Mouse (Mus musculus) intestine, postnatal 0 days (tissue): Measurements from ENCODE around the gene Btnl6. TPM values are rescaled to one million over a fixed set of nuclear protein-coding genes. Genes with fewer than 3 reads are reported as not detected.
"Not testable (repeated sequence)": the region's sequence is repeated elsewhere in the genome, so short reads cannot be mapped to it uniquely, and the experiment has no call there.

Experiments
- ATAC-seq: fragments of 200-750 bp; cut with Nextera tagmentation; 2 replicates; pipeline ENCODE4 v1.8.0; 2017; ENCODE audit warnings: mild to moderate bottlenecking, moderate TSS enrichment, moderate library complexity
- H3K27ac ChIP-seq: fragments of 300-500 bp; sonication (generic); 2 replicates; pipeline ENCODE4 v1.5.1; 2014; ENCODE audit warnings: mild to moderate bottlenecking, low read depth, low read length, moderate library complexity
- H3K27me3 ChIP-seq: fragments of 300-500 bp; sonication (generic); replicated peaks from 2 replicates; pipeline ENCODE4 v1.6.1; 2014; ENCODE audit warnings: low read length, mixed read lengths; ENCODE audit not compliant: control insufficient read depth, insufficient read depth
- H3K36me3 ChIP-seq: fragments of 300-500 bp; sonication (generic); 2 replicates; pipeline ENCODE4 v1.6.1; 2014; ENCODE audit warnings: mild to moderate bottlenecking, moderate library complexity; ENCODE audit not compliant: control insufficient read depth, insufficient read depth
- H3K4me1 ChIP-seq: fragments of 300-500 bp; sonication (generic); replicated peaks from 2 replicates; pipeline ENCODE4 v1.6.1; 2014; ENCODE audit warnings: antibody characterized with exemption, low read length, mixed read lengths; ENCODE audit not compliant: control insufficient read depth, insufficient read depth
- H3K4me2 ChIP-seq: fragments of 300-500 bp; sonication (generic); replicated peaks from 2 replicates; pipeline ENCODE4 v1.6.1; 2014; ENCODE audit warnings: low read depth, mild to moderate bottlenecking, moderate library complexity
- H3K4me3 ChIP-seq: fragments of 300-500 bp; sonication (generic); 2 replicates; pipeline ENCODE4 v1.5.1; 2014; ENCODE audit warnings: low read depth, low read length
- H3K9ac ChIP-seq: fragments of 300-500 bp; sonication (generic); 2 replicates; pipeline ENCODE4 v1.6.1; 2014; ENCODE audit warnings: mild to moderate bottlenecking, low read depth, low read length
- H3K9me3 ChIP-seq: fragments of 300-500 bp; sonication (generic); 2 replicates; pipeline ENCODE4 v1.6.1; 2016; ENCODE audit warnings: mixed run types; ENCODE audit not compliant: control insufficient read depth
- CTCF ChIP-seq: sonication (generic); IDR thresholded peaks from 2 replicates; pipeline ENCODE4 v1.5.1; 2016; ENCODE audit warnings: low read depth, mild to moderate bottlenecking, control low read depth, antibody characterized with exemption, moderate library complexity
- WGBS: fragments of 180-500 bp; shearing (Covaris S2); extraction: QIAGEN DNeasy Blood & Tissue Kit; methylation state at CpG from one replicate; pipeline ENCODE4 v1.1.7; 2014; 5-methylcytosine and 5-hydroxymethylcytosine counted together
- polyA plus RNA-seq: library from polyadenylated mRNA; unstranded; fragments of >200 nt; fragmentation: Nextera tagmentation; extraction: Ambion mirVana; gene quantifications from 2 replicates; pipeline ENCODE4 v1.2.1, GENCODE M21; 2015

Btnl6 gene
- polyA plus RNA-seq, 1 experiment from 2014 or later = 85.8 TPM

DNA sequence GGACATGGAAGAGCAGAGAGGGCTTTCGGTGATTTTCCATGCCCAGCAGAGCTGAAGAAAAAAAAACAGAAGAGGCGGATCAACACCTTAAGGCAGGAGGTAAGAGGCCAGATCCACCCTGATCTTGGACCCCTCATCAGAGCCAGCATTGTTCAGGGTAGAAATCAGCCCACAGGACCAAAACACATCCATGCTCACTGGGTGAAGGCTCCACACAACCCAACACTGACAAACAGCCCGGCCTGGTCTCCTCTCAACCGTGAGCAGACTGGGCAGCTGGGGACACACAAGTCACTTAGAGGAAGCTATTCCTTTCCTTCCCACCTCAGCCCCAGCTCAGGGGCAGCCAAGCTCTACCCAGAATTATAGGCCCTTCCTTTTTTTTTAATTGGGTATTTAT lies 30.4 kb upstream of the Btnl6 start:
- ATAC-seq = no peak
- 95% methylated on average over 4 of the region's 4 CpGs for WGBS
- no peak for TF ChIP-seq CTCF

DNA sequence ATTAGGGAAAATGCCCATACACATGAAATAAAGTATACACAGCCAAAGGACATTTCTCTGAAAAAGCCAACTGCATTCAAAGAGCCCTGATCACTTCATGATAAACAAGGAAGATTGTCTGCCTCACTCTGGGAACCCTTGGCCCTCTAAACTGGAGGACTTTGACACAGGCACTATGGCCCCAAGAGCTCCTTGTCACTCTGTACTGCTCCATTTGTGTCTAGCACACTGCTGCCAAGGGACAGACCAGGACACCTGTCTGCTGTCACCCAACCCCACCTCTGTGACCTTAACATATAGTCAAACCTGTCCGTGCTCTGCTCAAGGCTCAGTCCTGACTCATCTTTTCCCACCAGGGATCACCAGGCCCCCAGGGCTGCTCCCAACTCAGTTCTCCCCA lies 29.6 kb upstream of the Btnl6 start:
- TF ChIP-seq CTCF = no peak
- Histone ChIP-seq H3K4me2 (peak overlapping the region; percentile 37; the same call in 1 of the 2 replicates), H3K27ac (peak overlapping the region; percentile 57; the same call in 1 of the 2 replicates), H3K4me3 (no peak overlapping the region), H3K9me3 (no peaks in the 10 kb centered on the region), H3K36me3 (no peaks in the 10 kb centered on the region), H3K27me3 (no peaks in the 10 kb centered on the region), H3K4me1 (no peaks in the 10 kb centered on the region; the same call in 1 of the 2 replicates), H3K9ac (no peak overlapping the region)
- 53% methylated on average over 1 of the region's 1 CpGs for WGBS
- ATAC-seq = peak; percentile 77

More for the DNA sequence above, 30.4 kb upstream of the Btnl6 start:
- H3K4me3 ChIP-seq = no peak overlapping the region
- H3K9me3 ChIP-seq = no peaks in the 10 kb centered on the region
- H3K27me3 ChIP-seq = no peaks in the 10 kb centered on the region
- peak overlapping the region; percentile 37; the same call in 1 of the 2 replicates for H3K4me2 ChIP-seq
- no peaks in the 10 kb centered on the region; the same call in 1 of the 2 replicates for H3K4me1 ChIP-seq
- no peaks in the 10 kb centered on the region for H3K36me3 ChIP-seq
- H3K9ac ChIP-seq = no peak overlapping the region
- peak overlapping the region; percentile 57; the same call in 1 of the 2 replicates for H3K27ac ChIP-seq

GRCm38 (mm10) chr17:34543567-34543966 lies 26.4 kb upstream of the Btnl6 start:
- not testable (repeated sequence) for H3K4me3 ChIP-seq, H3K27me3 ChIP-seq, H3K9ac ChIP-seq, H3K27ac ChIP-seq, H3K4me1 ChIP-seq, H3K9me3 ChIP-seq, H3K4me2 ChIP-seq, ATAC-seq, H3K36me3 ChIP-seq
- WGBS = 94% methylated on average over 12 of the region's 13 CpGs

GRCm38 (mm10) chr17:34532671-34533070 lies 15.5 kb upstream of the Btnl6 start:
- 83% methylated on average over 3 of the region's 3 CpGs for WGBS
- ATAC-seq = no peak
- H3K9ac ChIP-seq = no peak overlapping the region

DNA sequence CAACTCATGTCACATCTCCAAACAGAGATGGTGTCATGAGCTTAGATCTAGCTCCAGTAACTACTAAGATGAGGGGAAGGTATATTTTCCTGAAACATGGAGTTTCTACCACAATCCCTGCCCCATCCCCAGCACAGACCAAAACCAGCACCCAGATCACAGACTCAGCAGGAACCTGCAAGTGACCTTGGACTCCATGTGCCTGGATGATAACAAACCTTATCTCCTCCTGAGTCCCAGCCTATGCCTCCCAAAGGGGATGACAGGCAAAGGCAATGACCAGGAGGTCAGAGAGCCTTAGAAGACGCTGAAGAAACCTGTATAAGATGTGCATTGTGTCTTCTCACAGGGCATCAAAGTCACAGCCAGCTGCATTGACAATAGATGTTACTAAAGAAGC lies 1.8 kb upstream of the Btnl6 start:
- ATAC-seq = peak; percentile 88
- H3K27me3 ChIP-seq = no peaks in the 10 kb centered on the region
- TF ChIP-seq CTCF = no peak
- H3K9ac ChIP-seq = no peak overlapping the region
- WGBS = 20% methylated on average over 1 of the region's 1 CpGs
- H3K9me3 ChIP-seq = no peaks in the 10 kb centered on the region
- H3K36me3 ChIP-seq = peaks cover 10% of the 10 kb centered on the region; the same call in 1 of the 2 replicates
- H3K4me2 ChIP-seq = no peak overlapping the region
- no peaks in the 10 kb centered on the region for H3K4me1 ChIP-seq
- H3K27ac ChIP-seq = peak overlapping the region; percentile 50
- H3K4me3 ChIP-seq = no peak overlapping the region

More at GRCm38 (mm10) chr17:34532671-34533070, 15.5 kb upstream of the Btnl6 start:
- no peak overlapping the region for H3K4me3 ChIP-seq
- no peak overlapping the region for H3K4me2 ChIP-seq
- no peak for TF ChIP-seq CTCF
- H3K4me1 ChIP-seq = no peaks in the 10 kb centered on the region
- 0 out of 2 replicates have a peak, but pooled peaks cover 3% of the 10 kb centered on the region for H3K36me3 ChIP-seq
- no peaks in the 10 kb centered on the region for H3K9me3 ChIP-seq
- no peaks in the 10 kb centered on the region for H3K27me3 ChIP-seq
- no peak overlapping the region for H3K27ac ChIP-seq

GRCm38 (mm10) chr17:34518571-34518970 lies 1.4 kb upstream of the Btnl6 start:
- not testable (repeated sequence) for H3K9me3 ChIP-seq, H3K9ac ChIP-seq, H3K4me1 ChIP-seq, H3K27me3 ChIP-seq
- Histone ChIP-seq H3K36me3 (peaks cover 14% of the 10 kb centered on the region; the same call in 1 of the 2 replicates), H3K4me2 (peak overlapping the region; percentile 62), H3K4me3 (peak overlapping the region; percentile 35; the same call in 1 of the 2 replicates), H3K27ac (peak overlapping the region; percentile 88)
- ATAC-seq = peak; percentile 86
- WGBS = 45% methylated on average over 3 of the region's 3 CpGs

DNA sequence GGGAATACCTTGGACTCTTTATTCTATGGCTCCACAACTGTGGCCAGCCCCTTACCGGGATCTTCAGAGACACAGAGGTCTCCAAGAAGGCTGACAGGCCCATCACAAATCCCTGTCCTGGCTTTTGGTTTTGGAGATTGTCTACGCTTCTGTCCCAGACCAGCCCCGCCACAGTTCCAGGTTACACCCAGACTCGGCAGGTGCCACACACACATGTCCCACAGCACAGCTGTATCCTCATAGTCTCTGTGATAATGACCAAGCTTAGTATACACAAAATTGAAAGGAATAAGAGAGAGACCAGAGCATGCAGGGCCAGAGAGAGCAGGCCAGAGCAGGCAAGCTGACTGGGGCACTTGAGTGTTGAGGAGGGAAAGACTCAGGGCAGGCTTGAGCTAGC lies 643 bp upstream of the Btnl6 start:
- no peak for ATAC-seq
- peak overlapping the region; percentile 65 for H3K9ac ChIP-seq
- H3K4me1 ChIP-seq = no peaks in the 10 kb centered on the region
- H3K27me3 ChIP-seq = no peaks in the 10 kb centered on the region
- peak overlapping the region; percentile 35 for H3K4me3 ChIP-seq
- WGBS = 67% methylated on average over 4 of the region's 4 CpGs
- H3K36me3 ChIP-seq = peaks cover 22% of the 10 kb centered on the region
- H3K27ac ChIP-seq = peak overlapping the region; percentile 88
- H3K4me2 ChIP-seq = peak overlapping the region; percentile 62
- TF ChIP-seq CTCF = no peak
- no peaks in the 10 kb centered on the region for H3K9me3 ChIP-seq
